Mouse (Mus musculus) induced T-regulatory cell, adult 2 months (primary cell): ENCODE data around the gene Sema3d.

Experiments
- DNase-seq: peaks from one replicate; pipeline ENCODE4 v3.0.0-alpha.2; 2012; ENCODE audit warnings: low read depth

Sema3d gene

GRCm38 (mm10) chr5:12383133-12383959 is at the start of gene Sema3d:
Gene Sema3d (plus strand): TSS chr5:12383385.
- DNase-seq: peak; percentile 1

- DNase-seq: no peak
These were observed 5.9 kb upstream of the Sema3d start for GRCm38 (mm10) chr5:12377261-12377660.

GRCm38 (mm10) chr5:12378900-12379299 is 4.3 kb upstream of the Sema3d start:
- no peak for DNase-seq

GRCm38 (mm10) chr5:12382010-12382409 is 1.2 kb upstream of the Sema3d start:
- DNase-seq: no peak

- no peak for DNase-seq
These were observed 738 bp downstream of the Sema3d start for GRCm38 (mm10) chr5:12383960-12384285.

- DNase-seq: no peak
These were observed 9.5 kb downstream of the Sema3d start for GRCm38 (mm10) chr5:12392667-12393066.

GRCm38 (mm10) chr5:12399271-12399670 is 16.1 kb downstream of the Sema3d start:
- no peak for DNase-seq

GRCm38 (mm10) chr5:12404229-12404628 is 21.0 kb downstream of the Sema3d start:
- DNase-seq: no peak

- no peak for DNase-seq
These were observed 29.4 kb downstream of the Sema3d start for GRCm38 (mm10) chr5:12412595-12412994.

- no peak for DNase-seq
These were observed 40.1 kb downstream of the Sema3d start for GRCm38 (mm10) chr5:12423264-12423663.

GRCm38 (mm10) chr5:12441737-12442136 is 58.6 kb downstream of the Sema3d start:
- DNase-seq: no peak

GRCm38 (mm10) chr5:12442176-12443105 is 59.3 kb downstream of the Sema3d start:
- no peak for DNase-seq

- DNase-seq: no peak
These were observed 67.9 kb downstream of the Sema3d start for GRCm38 (mm10) chr5:12451089-12451488.

- no peak for DNase-seq
These were observed 71.8 kb downstream of the Sema3d start for GRCm38 (mm10) chr5:12454946-12455345.

- DNase-seq: no peak
These were observed 74.3 kb downstream of the Sema3d start for GRCm38 (mm10) chr5:12457509-12457908.

GRCm38 (mm10) chr5:12467568-12468336 is 84.6 kb downstream of the Sema3d start:
- no peak for DNase-seq

- DNase-seq: no peak
These were observed 91.9 kb downstream of the Sema3d start for GRCm38 (mm10) chr5:12474904-12475638.

- no peak for DNase-seq
These were observed 92.4 kb downstream of the Sema3d start for GRCm38 (mm10) chr5:12475639-12475916.

- DNase-seq: no peak
These were observed 104.7 kb downstream of the Sema3d start for GRCm38 (mm10) chr5:12487926-12488325.

- DNase-seq: no peak
These were observed 108.5 kb downstream of the Sema3d start for GRCm38 (mm10) chr5:12491704-12492103.

GRCm38 (mm10) chr5:12498227-12498928 is 115.2 kb downstream of the Sema3d start:
- no peak for DNase-seq
